Mouse (Mus musculus) MEL (cell line): ENCODE measurements at regions not wholly inside any gene's neighbourhood (a gene's known extent, or its start where the extent isn't known, plus 50 kb on each side); places are given as distances from the start of the nearest gene placed in this dataset.

Experiments used
- CHD2 ChIP-seq: IDR thresholded peaks from 2 replicates; pipeline ENCODE4 v1.6.1; 2011; ENCODE audit warnings: low read length, improper control_type of control experiment
- POLR2A ChIP-seq, 2 experiments: IDR thresholded peaks; 2 replicates each; pipeline ENCODE4 v1.6.1; 2011 to 2012; ENCODE audit warnings: low read length in 2 of 2, mild to moderate bottlenecking in 2 of 2, control low read depth in 1 of 2, improper control_type of control experiment in 1 of 2, low read depth in 1 of 2, moderate library complexity in 1 of 2; ENCODE audit not compliant: control insufficient read depth in 1 of 2, insufficient read depth in 1 of 2, poor library complexity in 1 of 2
- USF1 ChIP-seq: IDR thresholded peaks from 2 replicates; pipeline ENCODE4 v1.6.1; 2014; ENCODE audit warnings: low read depth, mild to moderate bottlenecking, inconsistent platforms, low read length, improper control_type of control experiment, moderate library complexity
- ZMIZ1 ChIP-seq: IDR thresholded peaks from 2 replicates; pipeline ENCODE4 v1.6.1; 2012; ENCODE audit warnings: low read depth, mild to moderate bottlenecking, inconsistent platforms, low read length, improper control_type of control experiment, moderate library complexity

DNA sequence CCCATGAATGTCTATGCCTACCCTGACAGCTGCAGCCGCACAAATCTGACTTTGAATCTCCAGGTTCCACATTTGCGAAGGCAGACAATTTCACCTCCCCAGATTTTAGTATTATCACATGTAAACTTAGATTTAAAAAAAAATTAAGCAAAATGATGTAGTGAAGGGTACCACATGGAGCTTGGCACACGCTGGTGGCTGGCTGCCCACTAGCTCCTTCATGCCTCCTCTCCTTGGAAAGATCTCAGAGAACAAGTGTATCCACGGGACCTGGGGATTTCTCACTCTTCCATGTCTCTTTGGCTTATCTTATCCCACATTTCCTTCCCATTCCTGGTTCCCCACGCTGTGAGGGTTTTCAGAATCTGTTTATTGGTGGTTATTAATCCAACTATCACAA lies 496.5 kb downstream of the Sox2 start:
- TF ChIP-seq CHD2 = no peak
- no peak for TF ChIP-seq USF1
- no peak for TF ChIP-seq ZMIZ1
- no peak for TF ChIP-seq POLR2A (IDR thresholded peaks at IDR 0.05; ENCODE audit: control insufficient read depth in 1 of 2, insufficient read depth in 1 of 2, low read depth in 1 of 2, low read length in 2 of 2, poor library complexity in 1 of 2)
